In genomic region chr1:134045971-134046370, GRCm38 (mm10) we compare ENCODE assay signal across 8 mouse cellular contexts. TPM values are rescaled to one million over a fixed set of nuclear protein-coding genes. Genes with fewer than 3 reads are reported as not detected.
DNase-seq lines count a peak whose midpoint lies in the region; ATAC-seq and TF ChIP-seq lines count a peak whose summit lies in the region.

No protein-coding gene starts in this region.

- WGBS in embryonic facial prominence, embryonic 10.5 days = 5% methylated on average over 9 of the region's 9 CpGs
- 4% methylated on average over 9 of the region's 9 CpGs for WGBS in limb, embryonic 12.5 days
- WGBS in midbrain, embryonic 14.5 days = 4% methylated on average over 8 of the region's 9 CpGs
- WGBS in stomach, postnatal 0 days = 3% methylated on average over 8 of the region's 9 CpGs

- ATAC-seq in limb, embryonic 12.5 days (ENCODE audit: insufficient number of reproducible peaks, insufficient read depth, low FRiP score, low TSS enrichment, low read depth) = no peak
- ATAC-seq in midbrain, embryonic 14.5 days (ENCODE audit: low FRiP score, low TSS enrichment) = peak; percentile 67; the same call in 1 of the 2 replicates
- ATAC-seq in stomach, postnatal 0 days (ENCODE audit: low FRiP score, low TSS enrichment) = peak; percentile 51; the same call in 1 of the 2 replicates

- peak overlapping the region; percentile 69 for H3K27ac ChIP-seq in embryonic facial prominence, embryonic 10.5 days (replicated peaks)
- no peak overlapping the region for H3K27ac ChIP-seq in limb, embryonic 12.5 days
- H3K27ac ChIP-seq in midbrain, embryonic 14.5 days (replicated peaks; ENCODE audit: low read depth, low read length) = no peak overlapping the region
- H3K27ac ChIP-seq in stomach, postnatal 0 days (replicated peaks) = no peak overlapping the region

- peak overlapping the region; percentile 48 for H3K4me3 ChIP-seq in embryonic facial prominence, embryonic 10.5 days
- H3K4me3 ChIP-seq in limb, embryonic 12.5 days (replicated peaks) = peak overlapping the region; percentile 27
- 0 out of 2 replicates have a peak overlapping the region, but pooled peaks have one; percentile 12 for H3K4me3 ChIP-seq in midbrain, embryonic 14.5 days (replicated peaks; ENCODE audit: low read depth, low read length)
- H3K4me3 ChIP-seq in stomach, postnatal 0 days (ENCODE audit: low read depth, low read length) = no peak overlapping the region

- peak; percentile 32 for DNase-seq in 3134 (ENCODE audit: extremely low read depth, insufficient read length, low spot score)
- DNase-seq in adrenal gland, postnatal 14 days = peak; percentile 88
- DNase-seq in embryonic facial prominence, embryonic 10.5 days (ENCODE audit: low spot score) = peak; percentile 85
- DNase-seq in heart, adult 18-20 months = peak; percentile 83 to 86
- DNase-seq in kidney, adult 11 months = peak; percentile 54
- peak; percentile 88 for DNase-seq in midbrain, embryonic 14.5 days
- peak; percentile 83 for DNase-seq in stomach, postnatal 0 days (ENCODE audit: low spot score)

- H3K4me1 ChIP-seq in embryonic facial prominence, embryonic 10.5 days = peaks cover 28% of the 10 kb centered on the region
- H3K4me1 ChIP-seq in limb, embryonic 12.5 days (replicated peaks) = peaks cover 30% of the 10 kb centered on the region
- H3K4me1 ChIP-seq in midbrain, embryonic 14.5 days (ENCODE audit: control insufficient read depth, insufficient read depth, low read length) = 0 out of 2 replicates have a peak, but pooled peaks cover 7% of the 10 kb centered on the region
- 0 out of 2 replicates have a peak, but pooled peaks cover 2% of the 10 kb centered on the region for H3K4me1 ChIP-seq in stomach, postnatal 0 days (replicated peaks; ENCODE audit: control insufficient read depth, insufficient read depth)

- H3K36me3 ChIP-seq in embryonic facial prominence, embryonic 10.5 days (replicated peaks) = no peaks in the 10 kb centered on the region
- no peaks in the 10 kb centered on the region for H3K36me3 ChIP-seq in limb, embryonic 12.5 days
- no peaks in the 10 kb centered on the region for H3K36me3 ChIP-seq in midbrain, embryonic 14.5 days (ENCODE audit: control insufficient read depth, insufficient read depth, low read length)
- no peaks in the 10 kb centered on the region for H3K36me3 ChIP-seq in stomach, postnatal 0 days (ENCODE audit: control insufficient read depth, insufficient read depth, low read length)

- no peak overlapping the region for H3K9ac ChIP-seq in limb, embryonic 12.5 days (replicated peaks)
- H3K9ac ChIP-seq in midbrain, embryonic 14.5 days (replicated peaks; ENCODE audit: low read length) = peak overlapping the region; percentile 48
- no peak overlapping the region for H3K9ac ChIP-seq in stomach, postnatal 0 days (ENCODE audit: low read length)

- TF ChIP-seq CTCF in stomach, postnatal 0 days (IDR thresholded peaks at IDR 0.05; ENCODE audit: low read depth) = peak; percentile 97

- peak overlapping the region; percentile 60 for H3K4me2 ChIP-seq in limb, embryonic 12.5 days
- H3K4me2 ChIP-seq in midbrain, embryonic 14.5 days (ENCODE audit: low read length) = peak overlapping the region; percentile 53
- H3K4me2 ChIP-seq in stomach, postnatal 0 days (replicated peaks; ENCODE audit: low read depth) = peak overlapping the region; percentile 37; the same call in 1 of the 2 replicates

- H3K27me3 ChIP-seq in embryonic facial prominence, embryonic 10.5 days (replicated peaks; ENCODE audit: low read depth, poor library complexity, severe bottlenecking) = peaks cover 24% of the 10 kb centered on the region
- H3K27me3 ChIP-seq in limb, embryonic 12.5 days = peaks cover 6% of the 10 kb centered on the region; the same call in 1 of the 2 replicates
- H3K27me3 ChIP-seq in midbrain, embryonic 14.5 days (ENCODE audit: control insufficient read depth, insufficient read depth, low read length) = no peaks in the 10 kb centered on the region
- H3K27me3 ChIP-seq in stomach, postnatal 0 days (ENCODE audit: control insufficient read depth, insufficient read depth, low read length) = no peaks in the 10 kb centered on the region

- no peak for TF ChIP-seq EP300 in stomach, postnatal 0 days (optimal IDR thresholded peaks at IDR 0.05)

- no peaks in the 10 kb centered on the region for H3K9me3 ChIP-seq in embryonic facial prominence, embryonic 10.5 days
- no peaks in the 10 kb centered on the region for H3K9me3 ChIP-seq in limb, embryonic 12.5 days
- H3K9me3 ChIP-seq in midbrain, embryonic 14.5 days (ENCODE audit: control insufficient read depth, low read length) = no peaks in the 10 kb centered on the region
- no peaks in the 10 kb centered on the region for H3K9me3 ChIP-seq in stomach, postnatal 0 days (ENCODE audit: control insufficient read depth, low read length)

RNA-seq across cellular contexts. Expression of gene Fmod, which starts 8.9 kb away (rescaled TPM):
- 13.9 and 15.3 TPM in 2 replicates for total RNA-seq in adrenal gland, postnatal 14 days (2021)
- 2.0 and 2.2 TPM in 2 replicates for polyA plus RNA-seq in embryonic facial prominence, embryonic 10.5 days (2016; fragmentation: Nextera tagmentation; extraction: Ambion mirVana)
- 1 to 10 TPM; 6.2 to 9.3 TPM for total RNA-seq in heart, adult 18-20 months (2021)
- polyA plus RNA-seq in limb, embryonic 12.5 days (2016; fragmentation: Nextera tagmentation; extraction: Ambion mirVana) = 12.6 and 14.8 TPM in 2 replicates
- polyA plus RNA-seq in midbrain, embryonic 14.5 days (2014; fragmentation: Nextera tagmentation; extraction: Ambion mirVana) = 0.31 and 6.4 TPM in 2 replicates
- polyA plus RNA-seq in stomach, postnatal 0 days (2015; fragmentation: Nextera tagmentation; extraction: Ambion mirVana) = 7.9 and 9.0 TPM in 2 replicates

RNA-seq across cellular contexts. Expression of gene Btg2, which starts 32.9 kb away (rescaled TPM):
- 36.7 and 58.2 TPM in 2 replicates for total RNA-seq in adrenal gland, postnatal 14 days (2021)
- polyA plus RNA-seq in embryonic facial prominence, embryonic 10.5 days (2016; fragmentation: Nextera tagmentation; extraction: Ambion mirVana) = 32.5 and 40.4 TPM in 2 replicates
- 10 to 100 TPM; 31.1 to 32.0 TPM for total RNA-seq in heart, adult 18-20 months (2021)
- 26.7 and 28.1 TPM in 2 replicates for polyA plus RNA-seq in limb, embryonic 12.5 days (2016; fragmentation: Nextera tagmentation; extraction: Ambion mirVana)
- polyA plus RNA-seq in midbrain, embryonic 14.5 days (2014; fragmentation: Nextera tagmentation; extraction: Ambion mirVana) = 34.2 and 61.1 TPM in 2 replicates
- polyA plus RNA-seq in stomach, postnatal 0 days (2015; fragmentation: Nextera tagmentation; extraction: Ambion mirVana) = 85.9 and 96.8 TPM in 2 replicates

Comparison
In these comparisons a context has a peak if more than half of its experiments do, and no peak if none do; other contexts are left out.
1. DNase-seq: peak in every context shown above with its lines; median percentile 88 in adrenal gland, postnatal 14 days; 88 in midbrain, embryonic 14.5 days; 85 in embryonic facial prominence, embryonic 10.5 days; 84 in heart, adult 18-20 months; 83 in stomach, postnatal 0 days; 54 in kidney, adult 11 months; 32 in 3134.